Mouse (Mus musculus) heart, postnatal 0 days (tissue): ENCODE data around the gene Dnaaf2. TPM values are rescaled to one million over a fixed set of nuclear protein-coding genes. Genes with fewer than 3 reads are reported as not detected.

ENCODE experiments used
- ATAC-seq: fragments of 200-750 bp; cut with Nextera tagmentation; 2 replicates; pipeline ENCODE4 v1.8.0; 2017; ENCODE audit warnings: low read depth, moderate number of reproducible peaks, moderate library complexity; ENCODE audit not compliant: insufficient read depth
- DNase-seq: peaks from one replicate; pipeline ENCODE4 v3.0.0-alpha.2; 2016; ENCODE audit warnings: low spot score
- H3K27ac ChIP-seq: fragments of 300-500 bp; sonication (generic); 2 replicates; pipeline ENCODE4 v1.5.1; 2014; ENCODE audit warnings: low read depth, mild to moderate bottlenecking
- H3K27me3 ChIP-seq: fragments of 300-500 bp; sonication (generic); 2 replicates; pipeline ENCODE4 v1.6.1; 2014; ENCODE audit warnings: low read length, mixed read lengths; ENCODE audit not compliant: control insufficient read depth, insufficient read depth
- H3K36me3 ChIP-seq: fragments of 300-500 bp; sonication (generic); replicated peaks from 2 replicates; pipeline ENCODE4 v1.6.1; 2014; ENCODE audit warnings: low read length, mixed read lengths; ENCODE audit not compliant: control insufficient read depth, insufficient read depth
- H3K4me1 ChIP-seq: fragments of 300-500 bp; sonication (generic); 2 replicates; pipeline ENCODE4 v1.6.1; 2014; ENCODE audit warnings: antibody characterized with exemption; ENCODE audit not compliant: control insufficient read depth, insufficient read depth
- H3K4me2 ChIP-seq: fragments of 300-500 bp; sonication (generic); 2 replicates; pipeline ENCODE4 v1.6.1; 2014; ENCODE audit warnings: low read depth, mild to moderate bottlenecking, low read length, moderate library complexity
- H3K4me3 ChIP-seq: fragments of 300-500 bp; sonication (generic); 2 replicates; pipeline ENCODE4 v1.5.1; 2014; ENCODE audit warnings: low read depth, low read length
- H3K9ac ChIP-seq: fragments of 300-500 bp; sonication (generic); replicated peaks from 2 replicates; pipeline ENCODE4 v1.6.1; 2014; ENCODE audit warnings: low read depth, low read length, mixed read lengths
- H3K9me3 ChIP-seq: fragments of 300-500 bp; sonication (generic); replicated peaks from 2 replicates; pipeline ENCODE4 v1.6.1; 2016; ENCODE audit warnings: low read length; ENCODE audit not compliant: control insufficient read depth
- CTCF ChIP-seq: IDR thresholded peaks from 2 replicates; pipeline ENCODE4 v1.5.1; 2016; ENCODE audit warnings: antibody characterized with exemption, control low read depth, low read depth
- EP300 ChIP-seq: IDR thresholded peaks from 2 replicates; pipeline ENCODE4 v1.6.1; 2016; ENCODE audit warnings: antibody characterized with exemption, low read depth
- WGBS: fragments of 180-500 bp; shearing (Covaris S2); extraction: QIAGEN DNeasy Blood & Tissue Kit; methylation state at CpG from one replicate; pipeline ENCODE4 v1.1.7; 2014; 5-methylcytosine and 5-hydroxymethylcytosine counted together
- microRNA-seq: library from miRNA; unstranded; fragments of <30 nt; microRNA quantifications from one replicate; pipeline ENCODE4, GENCODE M21; 2016
- polyA plus RNA-seq: library from polyadenylated mRNA; unstranded; fragments of >200 nt; fragmentation: Nextera tagmentation; extraction: Ambion mirVana; gene quantifications from 2 replicates; pipeline ENCODE4 v1.2.1, GENCODE M21; 2015
- total RNA-seq: library from RNA; depleted of rRNA; stranded (reverse); fragments of >200 nt; gene quantifications from 2 replicates; pipeline ENCODE4 v1.2.3, GENCODE M21; 2014; ENCODE audit warnings: low replicate concordance; rRNA removed

Dnaaf2 gene
- total and polyA plus RNA-seq, 2 experiments from 2014 or later, result 1.8 to 3.8 TPM

DNA sequence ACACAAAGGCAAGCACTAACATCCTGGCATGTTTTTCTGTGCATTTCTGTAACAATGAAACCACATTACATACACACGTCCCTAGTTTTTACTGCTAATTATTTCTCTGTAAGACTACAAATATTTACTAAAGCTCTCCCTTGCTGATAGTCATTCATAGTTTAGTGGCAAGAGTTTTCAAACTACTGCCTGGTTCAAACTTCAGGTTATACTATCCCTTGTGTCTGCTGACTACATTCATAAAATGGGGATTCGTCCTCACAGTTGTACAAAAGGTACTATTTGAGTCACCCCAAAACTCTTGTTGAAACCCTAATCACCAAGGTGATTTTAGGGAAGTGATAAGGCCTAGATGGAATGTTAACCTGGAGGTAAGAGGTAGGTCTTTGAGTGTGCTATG lies 42.3 kb downstream of the Dnaaf2 start:
- DNase-seq, result no peak
- H3K4me1 ChIP-seq, result peaks cover 8% of the 10 kb centered on the region

DNA sequence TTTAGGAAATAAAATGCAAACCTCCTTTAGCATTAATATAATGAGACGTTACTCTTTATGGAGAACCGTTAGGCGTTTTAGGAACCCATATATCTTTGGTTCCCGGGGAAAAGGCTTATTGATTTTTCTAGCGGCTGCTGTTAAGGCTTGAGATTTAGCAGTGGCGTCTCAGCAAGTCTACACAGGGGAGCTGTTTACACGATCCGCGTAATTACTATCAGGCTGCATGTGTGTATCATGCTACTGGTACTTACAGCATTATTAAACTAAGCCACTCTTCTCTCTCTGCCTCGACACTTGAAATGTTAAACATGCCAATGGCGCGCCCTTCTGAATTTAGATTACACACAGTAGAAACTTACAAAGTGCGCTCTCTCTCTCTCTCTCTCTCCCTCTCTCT lies 48.2 kb downstream of the Dnaaf2 start:
- Histone ChIP-seq H3K27ac (no peak overlapping the region), H3K36me3 (no peaks in the 10 kb centered on the region), H3K4me3 (no peak overlapping the region), H3K4me2 (no peak overlapping the region), H3K9ac (no peak overlapping the region), H3K4me1 (no peaks in the 10 kb centered on the region), H3K27me3 (no peaks in the 10 kb centered on the region), H3K9me3 (no peaks in the 10 kb centered on the region)
- TF ChIP-seq CTCF (no peak), EP300 (no peak)
- DNase-seq (no peak), ATAC-seq (no peak)
- 77% methylated on average over 13 of the region's 13 CpGs for WGBS

More for the DNA sequence above, 42.3 kb downstream of the Dnaaf2 start:
- WGBS, result 78% methylated on average over 2 of the region's 2 CpGs
- no peak for ATAC-seq
- Histone ChIP-seq H3K9me3 (no peaks in the 10 kb centered on the region), H3K27ac (no peak overlapping the region), H3K36me3 (peaks cover 22% of the 10 kb centered on the region), H3K4me3 (no peak overlapping the region), H3K9ac (no peak overlapping the region), H3K27me3 (no peaks in the 10 kb centered on the region), H3K4me2 (no peak overlapping the region)
- TF ChIP-seq EP300 (no peak), CTCF (no peak)

DNA sequence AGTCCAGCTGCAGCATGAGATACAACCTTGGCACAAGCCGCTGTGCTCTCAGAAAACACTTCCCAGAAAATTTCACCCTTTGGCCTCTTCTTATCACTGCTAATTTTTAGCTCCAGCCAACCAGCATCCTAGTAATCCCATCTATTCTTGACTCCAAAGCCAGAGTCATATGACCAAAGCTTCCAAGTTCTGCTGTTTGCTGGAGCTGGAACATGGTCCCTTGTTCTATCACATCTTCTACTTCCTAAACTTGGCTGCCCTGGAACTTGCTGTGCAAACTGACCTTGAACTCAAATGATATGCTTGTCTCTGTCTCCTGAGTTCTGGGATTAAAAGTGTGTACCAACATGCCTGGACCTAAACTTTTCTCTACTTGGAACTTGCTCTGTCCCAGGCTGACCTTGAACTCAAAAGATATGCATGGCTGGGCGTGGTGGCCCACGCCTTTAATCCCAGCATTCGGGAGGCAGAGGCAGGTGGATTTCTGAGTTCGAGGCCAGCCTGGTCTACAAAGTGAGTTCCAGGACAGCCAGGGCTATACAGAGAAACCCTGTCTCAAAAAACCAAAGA lies 51.0 kb downstream of the Dnaaf2 start:
- 78% methylated on average over 5 of the region's 5 CpGs for WGBS
- no peak overlapping the region for H3K4me3 ChIP-seq
- H3K27ac ChIP-seq, result no peak overlapping the region
- H3K4me1 ChIP-seq, result no peaks in the 10 kb centered on the region
- H3K9me3 ChIP-seq, result no peaks in the 10 kb centered on the region
- TF ChIP-seq EP300 (no peak), CTCF (no peak)
- no peak overlapping the region for H3K9ac ChIP-seq
- DNase-seq (no peak), ATAC-seq (peak; percentile 30; the same call in 1 of the 2 replicates)
- no peaks in the 10 kb centered on the region for H3K27me3 ChIP-seq
- H3K4me2 ChIP-seq, result no peak overlapping the region
- no peaks in the 10 kb centered on the region for H3K36me3 ChIP-seq

DNA sequence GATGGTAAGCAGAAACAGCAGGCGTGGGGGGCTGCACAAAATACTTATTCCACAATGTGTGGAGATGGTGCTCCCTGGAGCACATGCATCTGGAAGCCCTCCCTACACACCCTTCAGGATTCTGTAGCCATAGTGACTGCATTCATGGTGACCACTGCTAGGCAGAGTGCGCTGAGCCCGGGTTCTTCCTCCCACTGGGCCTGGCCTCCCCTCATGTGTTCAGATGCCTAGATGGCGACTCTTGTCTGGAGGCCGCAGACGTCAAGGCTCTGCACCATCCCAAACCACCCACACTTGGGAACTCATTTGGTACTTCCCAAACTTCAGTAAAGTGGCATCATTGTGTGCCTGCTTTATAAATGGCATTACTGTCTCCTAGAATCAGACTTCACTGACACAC lies 54.8 kb downstream of the Dnaaf2 start:
- Histone ChIP-seq H3K9ac (no peak overlapping the region), H3K9me3 (no peaks in the 10 kb centered on the region), H3K27ac (no peak overlapping the region), H3K4me1 (no peaks in the 10 kb centered on the region), H3K36me3 (no peaks in the 10 kb centered on the region), H3K4me3 (no peak overlapping the region), H3K27me3 (no peaks in the 10 kb centered on the region), H3K4me2 (no peak overlapping the region)
- 85% methylated on average over 6 of the region's 6 CpGs for WGBS
- ATAC-seq (no peak), DNase-seq (no peak)
- TF ChIP-seq EP300, result no peak
- TF ChIP-seq CTCF, result no peak

DNA sequence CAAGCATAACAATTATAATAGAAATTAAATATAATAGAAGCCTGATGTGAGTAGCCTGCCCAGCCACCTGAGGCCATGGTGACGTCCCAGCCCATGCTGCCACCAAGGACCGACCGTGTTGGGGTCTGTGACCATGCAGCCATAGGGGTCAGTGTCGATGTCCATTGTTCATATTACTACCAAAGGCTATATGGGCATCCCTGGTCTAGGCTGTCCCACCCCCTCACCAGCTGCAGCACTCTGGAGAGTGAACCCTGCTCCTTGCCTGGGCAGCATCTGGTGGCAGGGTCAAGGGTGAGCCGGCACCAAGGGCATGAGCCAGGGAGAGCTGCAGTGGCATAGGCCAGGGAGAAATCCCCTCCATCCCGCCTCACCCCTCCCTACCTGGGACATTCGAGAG lies 58.4 kb downstream of the Dnaaf2 start:
- TF ChIP-seq EP300, result no peak
- TF ChIP-seq CTCF, result no peak
- Histone ChIP-seq H3K4me1 (no peaks in the 10 kb centered on the region), H3K4me2 (no peak overlapping the region), H3K9ac (no peak overlapping the region), H3K9me3 (no peaks in the 10 kb centered on the region), H3K4me3 (no peak overlapping the region), H3K36me3 (no peaks in the 10 kb centered on the region), H3K27me3 (no peaks in the 10 kb centered on the region), H3K27ac (no peak overlapping the region)
- 79% methylated on average over 7 of the region's 7 CpGs for WGBS
- DNase-seq, result no peak
- ATAC-seq, result no peak

DNA sequence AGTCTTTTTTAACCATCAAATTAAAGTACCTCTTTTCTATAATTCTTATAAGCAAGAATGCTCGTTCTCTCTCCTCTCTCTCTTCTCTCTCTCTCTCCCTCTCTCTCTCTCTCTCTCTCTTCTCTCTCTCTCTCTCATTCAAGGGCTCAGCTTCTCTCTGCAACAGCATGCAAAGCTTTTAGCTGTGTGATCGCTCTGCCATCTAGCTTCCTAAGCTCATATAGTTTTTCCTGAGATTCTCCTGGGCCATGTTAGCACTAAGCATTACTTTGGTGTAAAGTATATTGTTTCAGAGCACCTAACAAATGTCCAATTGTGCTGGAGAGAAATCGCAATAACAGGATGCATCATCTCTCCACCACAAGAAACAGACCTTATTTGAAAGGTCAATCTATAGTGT lies 59.0 kb downstream of the Dnaaf2 start:
- ATAC-seq, result no peak
- H3K9me3 ChIP-seq, result no peaks in the 10 kb centered on the region
- no peak overlapping the region for H3K4me2 ChIP-seq
- no peak overlapping the region for H3K4me3 ChIP-seq
- WGBS, result 76% methylated on average over 3 of the region's 3 CpGs
- TF ChIP-seq EP300 (no peak), CTCF (no peak)
- no peaks in the 10 kb centered on the region for H3K36me3 ChIP-seq
- H3K4me1 ChIP-seq, result no peaks in the 10 kb centered on the region
- no peak overlapping the region for H3K9ac ChIP-seq
- no peak for DNase-seq
- no peak overlapping the region for H3K27ac ChIP-seq
- H3K27me3 ChIP-seq, result no peaks in the 10 kb centered on the region

Small RNA genes within 50 kb of the gene (microRNA-seq; reads per million reads assigned to microRNA genes)
- gene Gm47287 (not detected), gene Gm47295 (1.1 reads per million)

Other genes with a start within 250 kb of the Dnaaf2 start
- gene Rps29, start 39.2 kb downstream of the Dnaaf2 start, total RNA-seq, result 67.6 and 219 TPM in 2 replicates
- gene Rps29, start 39.2 kb downstream of the Dnaaf2 start, polyA plus RNA-seq, result 1,581 and 1,638 TPM in 2 replicates
- 3.9 TPM in 1 of 2 replicates, not detected in the other for gene Lrr1, start 29.6 kb downstream of the Dnaaf2 start, total RNA-seq
- 4.0 and 5.1 TPM in 2 replicates for gene Lrr1, start 29.6 kb downstream of the Dnaaf2 start, polyA plus RNA-seq
- gene Rpl36al, start 14.3 kb downstream of the Dnaaf2 start, total RNA-seq, result 57.0 and 86.3 TPM in 2 replicates
- 502 and 513 TPM in 2 replicates for gene Rpl36al, start 14.3 kb downstream of the Dnaaf2 start, polyA plus RNA-seq
- 43.1 and 55.0 TPM in 2 replicates for gene Mgat2, start 14.3 kb downstream of the Dnaaf2 start, total RNA-seq
- gene Mgat2, start 14.3 kb downstream of the Dnaaf2 start, polyA plus RNA-seq, result 28.2 and 29.9 TPM in 2 replicates
- 6.3 and 13.1 TPM in 2 replicates for gene Gm49383, start 1.3 kb downstream of the Dnaaf2 start, total RNA-seq
- 7.9 and 8.6 TPM in 2 replicates for gene Gm49383, start 1.3 kb downstream of the Dnaaf2 start, polyA plus RNA-seq
- gene Gm49384, start 5.8 kb upstream of the Dnaaf2 start, total RNA-seq, result 0.46 and 7.1 TPM in 2 replicates
- 5.5 and 6.1 TPM in 2 replicates for gene Gm49384, start 5.8 kb upstream of the Dnaaf2 start, polyA plus RNA-seq
- gene Pole2, start 29.8 kb upstream of the Dnaaf2 start, total RNA-seq, result 0.88 and 2.2 TPM in 2 replicates
- 5.0 and 5.2 TPM in 2 replicates for gene Pole2, start 29.8 kb upstream of the Dnaaf2 start, polyA plus RNA-seq
- 4.0 and 9.7 TPM in 2 replicates for gene Klhdc1, start 42.7 kb upstream of the Dnaaf2 start, total RNA-seq
- 19.1 and 24.9 TPM in 2 replicates for gene Klhdc1, start 42.7 kb upstream of the Dnaaf2 start, polyA plus RNA-seq
- gene Klhdc2, start 98.3 kb upstream of the Dnaaf2 start, total RNA-seq, result 168 and 198 TPM in 2 replicates
- gene Klhdc2, start 98.3 kb upstream of the Dnaaf2 start, polyA plus RNA-seq, result 128 and 134 TPM in 2 replicates
- 12.1 and 23.2 TPM in 2 replicates for gene Nemf, start 158.7 kb upstream of the Dnaaf2 start, total RNA-seq
- gene Nemf, start 158.7 kb upstream of the Dnaaf2 start, polyA plus RNA-seq, result 45.7 and 45.9 TPM in 2 replicates
- gene Arf6, start 173.7 kb upstream of the Dnaaf2 start, total RNA-seq, result 115 and 155 TPM in 2 replicates
- gene Arf6, start 173.7 kb upstream of the Dnaaf2 start, polyA plus RNA-seq, result 32.4 and 35.6 TPM in 2 replicates
- gene Gm9887, start 174.0 kb upstream of the Dnaaf2 start, total RNA-seq, result not detected in 2 replicates
- gene Gm9887, start 174.0 kb upstream of the Dnaaf2 start, polyA plus RNA-seq, result 0.55 and 1.9 TPM in 2 replicates